Comparison of ENCODE assay signal across 7 mouse cellular contexts in the genomic region with DNA sequence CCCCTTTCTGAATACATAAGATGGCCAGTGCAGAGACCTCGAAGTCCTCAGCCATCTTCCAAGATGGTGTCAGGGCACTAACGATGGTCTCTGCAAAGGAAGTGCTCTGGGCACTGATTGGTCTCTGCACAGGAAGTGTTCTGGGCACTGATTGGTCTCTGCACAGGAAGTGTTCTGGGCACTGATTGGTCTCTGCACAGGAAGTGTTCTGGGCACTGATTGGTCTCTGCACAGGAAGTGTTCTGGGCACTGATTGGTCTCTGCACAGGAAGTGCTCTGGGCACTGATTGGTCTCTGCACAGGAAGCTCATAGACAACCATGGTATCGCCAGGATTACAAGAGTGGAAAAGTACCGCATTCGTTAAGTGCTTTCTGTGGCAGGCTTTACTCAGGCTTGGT. TPM values are rescaled to one million over a fixed set of nuclear protein-coding genes. Genes with fewer than 3 reads are reported as not detected.
A peak's percentile ranks its signal among the peaks of the same experiment; 100 is the strongest.
DNase-seq lines count a peak whose midpoint lies in the region; ATAC-seq and TF ChIP-seq lines count a peak whose summit lies in the region.
"Not testable (repeated sequence)": the region's sequence is repeated elsewhere in the genome, so short reads cannot be mapped to it uniquely, and the experiment has no call there.

No protein-coding gene starts in this region.

- peak; percentile 70 to 75 for ATAC-seq in hematopoietic stem cell, adult 5-6 weeks (replicated peaks in 1 of 2; ENCODE audit: insufficient read depth in 1 of 2, low FRiP score in 2 of 2, low TSS enrichment in 1 of 2, low read depth in 1 of 2, poor library complexity in 2 of 2, severe bottlenecking in 2 of 2)

- TF ChIP-seq POLR2A in brain, embryonic 14.5 days (IDR thresholded peaks at IDR 0.05; ENCODE audit: borderline replicate concordance, extremely low read depth, insufficient read depth, insufficient read length, poor library complexity, severe bottlenecking): not testable (repeated sequence)

- peak; percentile 18 for DNase-seq in CD4-positive helper T cell, adult 2 months (ENCODE audit: low read depth, low spot score)
- DNase-seq in ES-CJ7 (ENCODE audit: low read depth, low spot score): peak; percentile 61
- DNase-seq in T-cell, adult 2 months (ENCODE audit: low spot score): peak; percentile 20
- peak; percentile 17 for DNase-seq in brain, embryonic 14.5 days (ENCODE audit: low read depth)
- peak; percentile 41 for DNase-seq in naive thymus-derived CD4-positive, alpha-beta T cell, adult 2 months (ENCODE audit: low read depth)
- peak; percentile 17 for DNase-seq in thymus, postnatal 0 days (ENCODE audit: low spot score)

- not testable (repeated sequence) for TF ChIP-seq CTCF in brain, embryonic 14.5 days (IDR thresholded peaks at IDR 0.05; ENCODE audit: borderline replicate concordance, extremely low read depth, insufficient read depth, insufficient read length)

RNA-seq across cellular contexts. Expression of gene Polr1a, which starts 16.4 kb away (rescaled TPM):
- polyA plus RNA-seq in brain, embryonic 14.5 days (2012; rRNA removed): 15.0 and 20.4 TPM in 2 replicates
- total RNA-seq in hematopoietic stem cell, adult 5-6 weeks (2017): 87.4 and 100 TPM in 2 replicates
- polyA plus RNA-seq in thymus, postnatal 0 days (2015; fragmentation: Nextera tagmentation; extraction: Ambion mirVana): 16.5 and 17.2 TPM in 2 replicates

RNA-seq across cellular contexts. Expression of gene Ptcd3, which starts 16.7 kb away (rescaled TPM):
- polyA plus RNA-seq in brain, embryonic 14.5 days (2012; rRNA removed): 48.0 and 57.4 TPM in 2 replicates
- total RNA-seq in hematopoietic stem cell, adult 5-6 weeks (2017): 145 and 188 TPM in 2 replicates
- polyA plus RNA-seq in thymus, postnatal 0 days (2015; fragmentation: Nextera tagmentation; extraction: Ambion mirVana): 69.3 and 76.4 TPM in 2 replicates

Comparison
In these comparisons a context has a peak if more than half of its experiments do, and no peak if none do; other contexts are left out.
1. Peak in every context shown above with its lines: DNase-seq and ATAC-seq.